Mouse (Mus musculus): Measurements from ENCODE around the gene Nle1.

Nle1 gene

GRCm38 (mm10) chr11:82869506-82870172, 38.6 kb downstream of the Nle1 start:
- 65% methylated on average over 9 of the region's 9 CpGs for WGBS

- 68% methylated on average over 5 of the region's 5 CpGs for WGBS
Measured at GRCm38 (mm10) chr11:82867956-82868355, 40.3 kb downstream of the Nle1 start.

- WGBS: 55% methylated on average over 7 of the region's 7 CpGs
Measured at GRCm38 (mm10) chr11:82866850-82867564, 41.2 kb downstream of the Nle1 start.

GRCm38 (mm10) chr11:82865957-82866356, 42.3 kb downstream of the Nle1 start:
- WGBS: 83% methylated on average over 10 of the region's 10 CpGs

GRCm38 (mm10) chr11:82863488-82863931, 44.7 kb downstream of the Nle1 start:
- WGBS: 72% methylated on average over 4 of the region's 4 CpGs

GRCm38 (mm10) chr11:82863059-82863458, 45.2 kb downstream of the Nle1 start:
- WGBS: 68% methylated on average over 2 of the region's 2 CpGs

- WGBS: 82% methylated on average over 9 of the region's 9 CpGs
Measured at GRCm38 (mm10) chr11:82862638-82863037, 45.6 kb downstream of the Nle1 start.

GRCm38 (mm10) chr11:82861558-82861957, 46.7 kb downstream of the Nle1 start:
- 58% methylated on average over 8 of the region's 8 CpGs for WGBS

- 86% methylated on average over 6 of the region's 6 CpGs for WGBS
Measured at GRCm38 (mm10) chr11:82860759-82861158, 47.5 kb downstream of the Nle1 start.

- 71% methylated on average over 13 of the region's 13 CpGs for WGBS
Measured at GRCm38 (mm10) chr11:82857307-82857848, 50.8 kb downstream of the Nle1 start.

- WGBS: 70% methylated on average over 10 of the region's 10 CpGs
Measured at GRCm38 (mm10) chr11:82856032-82856431, 52.2 kb downstream of the Nle1 start.

- 81% methylated on average over 9 of the region's 9 CpGs for WGBS
Measured at GRCm38 (mm10) chr11:82855327-82855973, 52.8 kb downstream of the Nle1 start.

- 85% methylated on average over 6 of the region's 6 CpGs for WGBS
Measured at GRCm38 (mm10) chr11:82854111-82854510, 54.1 kb downstream of the Nle1 start.

- 90% methylated on average over 7 of the region's 7 CpGs for WGBS
Measured at GRCm38 (mm10) chr11:82852958-82853357, 55.3 kb downstream of the Nle1 start.

- 86% methylated on average over 10 of the region's 10 CpGs for WGBS
Measured at GRCm38 (mm10) chr11:82852540-82852939, 55.7 kb downstream of the Nle1 start.

GRCm38 (mm10) chr11:82852115-82852514, 56.1 kb downstream of the Nle1 start:
- 91% methylated on average over 11 of the region's 11 CpGs for WGBS
